Mouse (Mus musculus) frontal cortex, postnatal 10 days (tissue): ENCODE measurements around the gene Armh3.

Experiments
- DNase-seq, 2 experiments: peaks; one replicate each; pipeline ENCODE4 v3.0.0; 2022; ENCODE audit warnings: low spot score in 2 of 2, mixed read lengths in 1 of 2

The Armh3 gene

DNA sequence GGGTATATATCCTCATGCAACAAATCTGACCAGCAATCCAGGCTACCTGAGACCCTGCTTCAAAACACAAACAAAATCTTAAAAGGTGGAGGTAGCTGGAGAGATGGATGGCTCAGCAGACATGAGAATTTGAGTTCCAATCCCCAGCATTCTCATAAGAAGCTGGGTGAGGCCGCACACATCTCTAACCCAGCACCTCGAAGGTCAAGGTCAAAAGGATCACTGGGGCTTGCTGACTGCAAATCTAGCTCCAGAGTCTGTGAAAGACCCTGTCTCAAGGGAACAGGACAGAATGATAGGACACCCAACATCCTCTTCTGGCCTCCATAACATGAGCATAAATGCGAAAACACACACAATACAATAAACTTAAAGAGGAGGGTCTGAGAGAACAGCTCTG, 7.1 kb downstream of the Armh3 start:
- no peak for DNase-seq

DNA sequence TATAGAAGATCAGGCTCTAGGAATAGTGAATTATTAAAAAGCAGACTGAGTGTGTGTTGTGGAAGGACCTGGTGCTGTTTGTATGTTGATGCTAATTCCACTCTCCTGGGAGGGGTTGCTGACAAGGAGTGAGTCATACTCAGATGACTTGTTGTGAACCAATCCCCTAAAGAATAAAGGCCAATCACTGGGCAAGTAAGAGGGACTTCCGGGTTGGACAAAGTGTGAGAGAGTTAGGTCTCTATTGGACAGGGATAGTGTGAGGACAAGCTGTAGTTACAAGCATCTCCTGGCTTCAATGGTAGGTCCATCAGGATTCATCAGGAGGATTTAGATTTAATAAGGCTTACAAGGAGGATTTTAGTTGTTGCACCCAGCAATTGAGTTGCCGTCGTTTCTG, 10.1 kb downstream of the Armh3 start:
- DNase-seq = no peak

DNA sequence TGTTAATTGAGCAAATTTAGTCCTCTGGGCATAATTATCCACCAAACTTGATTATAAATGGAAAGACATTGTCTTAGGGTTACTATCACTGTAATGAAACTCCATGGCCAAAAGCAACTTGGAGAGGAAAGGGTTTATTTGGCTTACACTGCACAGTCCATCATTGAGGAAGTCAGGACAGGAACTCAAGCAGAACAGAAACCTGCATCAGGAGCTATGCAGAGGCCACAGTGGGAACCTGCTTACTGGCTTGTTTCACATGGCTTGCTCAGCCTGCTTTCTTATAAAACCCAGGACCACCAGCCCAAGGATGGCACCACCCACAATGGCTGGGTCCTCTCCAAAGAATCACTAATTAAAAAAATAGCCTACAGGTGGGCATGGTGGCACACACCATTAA, 13.9 kb downstream of the Armh3 start:
- no peak for DNase-seq

DNA sequence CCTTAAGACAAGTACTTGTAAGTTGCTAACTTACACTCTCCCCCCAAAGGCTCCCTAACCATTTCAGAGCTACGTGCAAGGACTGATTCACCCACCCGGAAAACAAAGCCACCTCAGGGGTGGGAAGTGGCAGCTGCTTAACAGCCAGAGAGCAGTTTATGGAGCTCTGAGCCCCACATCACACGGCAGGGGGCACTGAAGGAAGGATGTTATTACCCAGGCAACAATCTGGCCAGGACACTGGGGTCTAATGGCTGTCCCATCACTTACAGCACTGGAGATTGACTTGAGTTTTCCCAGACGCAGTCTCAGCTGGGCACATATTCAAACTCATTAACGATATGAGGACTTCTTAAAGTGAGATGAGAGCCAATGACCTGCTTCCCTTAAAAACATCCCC, 37.5 kb downstream of the Armh3 start:
- no peak for DNase-seq

DNA sequence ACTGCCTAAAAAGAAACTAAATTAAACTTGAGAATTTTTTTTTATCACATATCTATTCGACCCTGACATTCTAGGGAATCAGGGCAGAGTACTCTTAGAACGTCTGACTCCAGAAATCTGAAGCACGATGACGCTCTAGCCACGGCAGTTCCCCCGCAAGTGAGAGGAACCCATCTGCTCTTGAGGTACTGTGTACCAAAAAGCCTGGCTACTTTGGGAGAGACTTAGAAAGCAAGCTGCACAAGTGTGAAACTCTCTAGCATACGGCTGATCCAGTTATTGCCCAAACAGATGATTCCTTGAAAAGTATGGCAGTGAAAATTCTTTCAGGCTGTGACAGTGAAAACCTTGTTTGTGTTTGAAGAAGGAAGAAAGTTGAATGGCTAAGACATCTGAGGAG, 41.6 kb downstream of the Armh3 start:
- DNase-seq = peak; percentile 17 to 53

DNA sequence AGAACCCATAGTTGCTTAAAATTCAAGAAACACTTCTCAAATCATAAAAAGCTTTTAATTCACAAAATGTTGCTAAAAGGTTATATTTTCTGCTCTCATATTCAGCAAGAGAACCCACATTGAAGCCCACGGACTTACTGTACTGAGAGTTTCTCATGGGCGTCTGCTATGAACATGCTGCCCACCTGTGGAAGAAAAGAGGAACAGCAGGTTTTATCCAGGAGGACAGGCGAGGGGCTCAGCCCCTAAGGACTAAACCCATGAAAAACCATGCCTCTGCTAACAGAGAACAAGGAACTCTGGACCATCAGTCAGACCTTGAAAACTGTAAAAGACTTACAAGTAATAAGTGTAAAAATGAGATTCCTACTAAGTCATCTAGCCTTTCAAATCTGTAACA, 45.0 kb downstream of the Armh3 start:
- peak in 1 of 2 experiments; percentile 36 for DNase-seq

DNA sequence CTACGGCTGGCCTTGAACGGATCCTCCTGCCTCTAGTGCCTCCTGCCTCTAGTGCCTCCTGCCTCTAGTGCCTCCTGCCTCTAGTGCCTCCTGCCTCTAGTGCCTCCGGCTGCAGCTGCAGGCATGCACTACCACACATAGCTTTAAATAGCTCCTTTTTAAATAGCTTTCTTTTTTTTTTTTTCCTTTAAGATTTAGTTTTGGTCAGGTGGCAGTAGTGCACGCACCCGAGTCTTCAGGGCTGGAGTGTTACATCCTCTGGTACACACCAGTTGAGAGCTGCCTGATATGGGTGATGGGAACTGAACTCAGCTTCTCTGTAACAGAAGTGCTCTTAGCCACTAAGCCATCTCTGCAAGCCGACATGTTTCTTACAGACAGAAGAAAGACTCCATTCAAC, 49.1 kb downstream of the Armh3 start:
- DNase-seq = no peak

DNA sequence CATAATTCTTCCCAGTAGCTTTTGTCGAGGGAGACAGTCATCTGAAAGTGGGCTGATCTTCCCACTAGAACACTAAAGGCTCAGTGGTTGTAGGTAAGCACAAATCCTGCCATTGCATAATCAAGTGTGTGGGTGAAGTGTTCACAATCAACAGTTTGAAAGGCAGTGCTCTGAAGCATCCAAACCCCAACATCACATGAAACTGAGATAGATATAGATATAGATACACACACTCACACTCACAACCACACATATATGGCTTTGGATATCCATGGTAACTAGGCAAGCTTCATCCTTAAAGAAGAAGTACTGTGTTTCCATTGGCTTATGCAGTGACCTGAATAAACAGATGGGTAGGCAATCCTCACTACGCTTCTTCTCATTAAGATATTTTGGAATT, 50.5 kb downstream of the Armh3 start:
- DNase-seq = peak in 1 of 2 experiments; percentile 15

DNA sequence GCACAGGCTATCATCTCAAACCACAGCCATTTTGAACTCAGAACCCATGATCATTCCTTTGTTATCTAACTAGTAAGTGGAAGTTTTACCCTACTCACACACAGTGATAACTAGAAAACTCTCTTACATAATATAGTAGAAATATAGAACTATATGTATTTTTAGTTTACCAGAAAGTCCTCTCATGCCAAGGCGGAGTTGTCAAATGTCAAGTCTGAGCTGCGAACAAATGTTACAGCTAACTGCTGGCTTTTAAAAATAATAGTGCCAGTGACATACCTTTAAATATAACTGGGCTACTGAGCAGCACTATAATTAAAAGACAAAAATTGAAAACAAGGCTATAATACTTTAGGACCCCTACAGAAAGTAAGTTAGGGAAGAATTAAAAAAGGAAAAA, 51.0 kb downstream of the Armh3 start:
- DNase-seq = no peak

DNA sequence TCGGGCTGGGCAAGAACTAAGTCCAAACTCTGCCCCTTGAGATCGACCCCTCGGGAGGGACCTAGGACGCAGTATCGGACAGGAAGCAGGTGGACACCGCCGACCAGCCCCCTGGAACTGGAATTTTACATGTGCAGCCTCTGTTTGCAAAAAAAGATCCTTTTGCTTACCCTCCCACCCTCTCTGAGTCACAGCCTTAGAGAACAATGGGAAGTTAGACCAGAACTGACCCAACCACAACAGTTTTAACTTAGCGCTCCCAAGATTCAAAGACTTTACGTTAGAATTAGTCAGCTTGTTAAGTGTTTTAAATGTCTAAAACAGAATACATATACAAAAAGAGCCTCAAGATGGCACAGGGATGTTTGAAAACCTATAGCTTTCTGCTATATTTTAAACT, 51.7 kb downstream of the Armh3 start:
- no peak for DNase-seq

DNA sequence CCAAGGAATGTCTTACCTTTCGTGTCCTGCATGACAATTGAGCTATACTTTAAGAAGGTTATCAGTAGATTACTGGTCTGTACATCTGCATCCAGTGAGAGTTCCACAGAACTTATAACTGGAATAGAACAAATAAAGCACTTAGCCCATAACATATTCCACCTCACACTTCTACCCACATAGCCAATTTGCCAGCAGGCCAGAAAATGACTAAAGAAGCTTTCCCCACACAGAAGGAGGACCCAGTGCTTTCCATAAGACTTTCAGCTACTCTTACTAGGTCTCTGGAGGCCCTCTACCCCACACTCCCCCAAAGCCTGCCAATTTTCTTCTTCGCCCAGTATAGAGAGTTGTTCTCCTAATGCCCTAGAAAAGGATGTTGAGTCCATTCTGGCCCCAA, 52.3 kb downstream of the Armh3 start:
- DNase-seq = no peak

DNA sequence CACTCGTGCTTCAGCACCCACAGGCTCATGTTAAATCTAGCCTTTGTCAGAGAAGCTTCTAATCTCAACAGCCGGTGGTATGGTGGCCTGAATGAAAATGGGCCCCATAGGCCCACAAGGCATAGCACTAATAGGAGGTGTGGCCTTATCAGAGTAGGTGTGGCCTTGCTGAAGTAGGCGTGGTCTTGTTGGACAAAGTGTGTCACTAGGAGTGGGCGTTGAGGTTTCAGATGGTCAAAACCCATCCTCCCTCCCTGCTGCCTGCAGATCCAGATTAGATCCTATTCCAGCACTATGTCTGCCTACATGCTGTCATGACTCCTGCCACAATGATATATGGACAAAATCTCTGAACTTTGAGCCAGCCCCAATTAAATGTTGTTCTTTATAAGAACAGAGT, 54.5 kb downstream of the Armh3 start:
- no peak for DNase-seq

DNA sequence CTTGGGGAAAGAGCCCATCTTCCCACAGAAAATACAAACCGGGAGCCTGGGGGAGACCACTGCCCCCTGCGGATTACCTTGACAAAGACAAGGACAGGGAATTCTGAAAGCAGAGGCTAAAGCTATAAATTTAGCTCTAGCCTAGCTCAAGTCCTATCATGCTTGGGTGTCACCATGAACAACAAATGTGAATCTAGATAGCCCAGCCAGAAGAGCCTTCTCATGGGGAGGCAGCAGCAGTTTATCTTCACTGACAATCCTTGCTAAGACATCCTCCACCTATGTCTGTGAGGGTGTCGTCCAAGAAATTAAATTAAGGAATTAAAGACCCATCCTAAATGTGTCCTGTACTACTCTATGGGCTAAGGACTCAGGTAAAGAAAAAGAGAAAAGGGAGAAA, 60.2 kb downstream of the Armh3 start:
- no peak for DNase-seq

DNA sequence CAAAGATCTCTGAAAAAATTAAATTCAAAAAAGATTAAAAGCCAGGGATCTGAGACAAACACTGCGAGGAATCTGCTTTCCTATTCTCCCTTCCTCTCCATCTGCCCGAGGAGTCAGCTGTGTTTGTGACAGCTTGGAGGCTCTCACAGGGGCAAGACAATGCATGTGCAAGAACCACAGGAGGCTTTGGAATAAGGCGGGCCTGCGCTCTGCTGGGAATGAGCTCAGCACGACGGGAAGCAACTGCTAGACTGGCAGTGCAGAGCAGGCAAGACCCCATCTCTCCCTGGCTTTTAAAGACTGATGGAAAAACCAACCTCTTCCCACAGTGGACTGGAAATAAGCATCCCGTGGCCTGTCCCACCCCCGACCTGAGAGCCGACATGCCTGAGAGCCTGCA, 60.8 kb downstream of the Armh3 start:
- DNase-seq = no peak

DNA sequence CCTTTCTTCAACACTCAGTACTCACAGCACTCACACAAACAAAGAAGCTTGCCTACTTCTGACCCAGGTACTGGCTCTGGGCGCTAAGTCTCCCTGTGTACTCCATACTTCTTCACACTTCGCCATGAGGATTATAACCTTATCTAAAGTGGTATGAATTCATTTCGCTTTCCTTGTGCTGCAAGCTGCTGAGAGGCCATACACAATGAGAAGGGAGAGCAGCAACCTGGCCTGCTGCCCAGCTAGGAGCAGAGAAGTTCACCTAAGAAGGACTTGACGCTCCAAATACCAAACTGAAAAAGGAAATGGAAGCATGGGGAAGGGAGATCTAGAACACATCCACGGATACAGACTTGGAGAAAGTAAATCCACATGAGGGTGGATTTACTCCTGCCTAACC, 71.1 kb downstream of the Armh3 start:
- DNase-seq = no peak

DNA sequence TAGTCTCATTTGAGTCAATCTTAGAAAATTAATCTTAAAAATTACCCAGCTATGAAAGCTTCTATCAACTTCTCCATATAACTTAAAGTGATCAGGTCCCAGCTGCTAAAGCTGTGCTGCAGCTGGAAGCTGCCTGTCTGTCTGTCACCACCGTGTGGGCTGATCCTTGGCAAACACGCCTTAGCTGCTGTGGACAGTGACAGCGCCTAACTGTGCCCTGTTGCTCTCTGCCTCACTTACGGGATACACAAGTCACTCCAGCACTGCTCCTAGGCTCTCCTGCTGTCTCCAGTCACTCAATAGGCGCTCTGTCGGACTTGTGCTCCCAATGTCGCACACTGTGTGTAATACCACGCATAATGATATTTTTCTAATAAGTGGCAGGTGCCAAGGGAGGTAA, 71.9 kb downstream of the Armh3 start:
- DNase-seq = no peak

DNA sequence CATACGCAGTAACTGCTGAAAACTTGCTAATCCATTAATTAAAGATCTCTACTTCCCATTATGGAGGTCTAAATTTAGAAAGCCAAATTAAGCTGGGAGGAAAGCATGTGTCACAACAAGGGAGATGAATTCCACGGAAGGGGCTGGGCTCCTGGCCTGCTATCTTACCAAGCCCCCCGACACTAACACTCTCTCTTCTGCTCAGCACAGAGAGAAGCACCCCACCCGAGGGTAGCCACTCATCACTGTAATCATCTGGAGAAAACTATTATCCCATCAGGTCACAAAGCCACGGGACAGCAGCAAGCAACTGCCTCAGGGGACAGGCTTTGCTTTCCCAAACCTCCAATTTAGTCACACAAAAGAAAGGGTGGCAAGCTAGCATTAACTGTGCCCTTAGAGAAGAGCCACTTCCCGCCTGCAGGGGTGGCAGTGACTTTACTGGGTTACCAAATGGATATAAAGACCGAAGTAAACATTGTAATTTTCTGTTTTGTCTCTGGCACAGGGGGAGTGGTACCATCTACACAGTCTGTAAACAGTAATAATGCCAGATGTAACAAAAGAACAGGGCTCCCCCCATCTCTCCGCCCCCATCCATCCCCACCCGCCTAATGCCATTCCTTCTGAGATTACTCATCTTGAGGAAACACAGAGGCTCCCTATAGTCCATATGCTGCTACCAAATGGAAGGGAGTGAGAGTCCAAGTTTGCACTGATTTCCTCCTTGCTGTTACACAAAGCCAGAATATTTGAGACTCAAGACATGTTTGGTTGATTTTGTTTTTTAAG, 77.8 kb downstream of the Armh3 start:
- DNase-seq = peak in 1 of 2 experiments; percentile 21

DNA sequence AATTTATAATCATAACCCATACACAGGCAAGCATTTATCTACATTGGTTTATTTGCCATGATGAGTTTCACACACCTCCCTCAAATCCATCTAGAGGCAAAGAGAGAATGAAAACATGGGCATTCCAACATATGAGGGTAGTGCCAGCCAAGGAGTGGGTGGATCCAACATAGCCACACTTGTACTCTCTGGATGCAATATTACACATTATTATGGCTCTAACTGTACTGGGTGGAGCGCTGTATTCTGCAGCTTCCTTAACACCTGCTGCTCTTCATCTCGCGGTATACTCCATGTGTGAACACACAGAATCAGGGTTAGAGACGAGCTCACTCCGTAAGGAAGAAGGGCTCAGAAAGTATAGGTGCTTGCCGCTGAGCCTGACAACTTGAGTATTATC, 79.9 kb downstream of the Armh3 start:
- DNase-seq = no peak

DNA sequence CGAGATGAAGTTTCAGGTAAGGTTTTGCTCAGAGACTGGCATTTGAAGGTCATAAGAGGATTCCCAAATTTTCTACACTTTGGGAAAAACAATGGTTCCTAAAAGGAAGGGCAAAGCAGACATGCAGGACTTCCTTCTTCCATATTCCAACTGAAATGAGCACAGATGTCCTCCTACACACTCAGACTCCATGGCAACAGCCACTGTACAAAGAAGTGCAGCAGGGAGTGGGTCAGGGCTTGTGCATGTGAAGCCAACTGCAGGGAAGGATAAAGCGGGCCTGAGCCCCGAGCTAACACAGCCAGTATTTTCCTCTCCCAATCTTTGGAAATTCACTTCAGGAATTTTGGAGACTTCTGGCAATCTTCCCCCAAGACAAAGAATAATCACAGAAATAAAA, 80.4 kb downstream of the Armh3 start:
- DNase-seq = peak in 1 of 2 experiments; percentile 53

DNA sequence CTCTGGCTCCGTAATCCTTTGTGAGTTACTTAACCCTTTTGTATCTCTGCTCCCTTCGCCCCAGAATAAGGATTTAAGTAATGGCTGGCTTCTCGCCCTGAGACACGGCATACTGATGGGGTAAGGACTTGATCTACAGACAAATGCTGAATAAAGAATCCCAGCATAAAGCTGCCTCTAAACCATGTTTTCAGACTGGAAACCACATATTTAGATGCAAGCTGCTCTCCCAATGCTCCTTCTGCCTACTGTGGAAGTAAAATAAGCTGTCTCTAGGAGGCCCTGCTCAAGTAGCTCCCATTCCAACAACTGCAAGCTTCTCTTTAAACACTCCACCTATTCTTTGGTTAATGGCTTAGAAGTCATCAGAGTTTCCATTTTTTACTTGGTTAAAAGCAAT, 81.8 kb downstream of the Armh3 start:
- DNase-seq = no peak

DNA sequence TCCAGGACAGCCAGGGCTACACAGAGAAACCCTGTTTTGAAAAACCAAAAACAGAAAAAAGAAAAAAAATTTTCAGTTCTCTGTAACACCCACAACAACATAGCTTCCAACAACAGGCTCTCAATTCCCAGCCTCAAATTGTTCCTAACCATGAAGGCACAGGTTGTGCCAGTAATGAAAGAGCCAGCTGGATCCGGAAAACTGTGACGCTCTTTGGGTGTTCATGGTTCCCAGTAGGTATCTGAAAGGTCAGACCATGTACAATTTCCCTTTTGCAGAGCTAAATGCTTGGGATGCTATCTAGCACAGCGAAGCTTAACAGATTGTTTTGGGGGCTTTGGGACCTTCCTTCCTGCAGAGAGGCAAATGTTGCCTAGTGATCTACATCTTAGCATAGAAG, 82.3 kb downstream of the Armh3 start:
- DNase-seq = no peak

DNA sequence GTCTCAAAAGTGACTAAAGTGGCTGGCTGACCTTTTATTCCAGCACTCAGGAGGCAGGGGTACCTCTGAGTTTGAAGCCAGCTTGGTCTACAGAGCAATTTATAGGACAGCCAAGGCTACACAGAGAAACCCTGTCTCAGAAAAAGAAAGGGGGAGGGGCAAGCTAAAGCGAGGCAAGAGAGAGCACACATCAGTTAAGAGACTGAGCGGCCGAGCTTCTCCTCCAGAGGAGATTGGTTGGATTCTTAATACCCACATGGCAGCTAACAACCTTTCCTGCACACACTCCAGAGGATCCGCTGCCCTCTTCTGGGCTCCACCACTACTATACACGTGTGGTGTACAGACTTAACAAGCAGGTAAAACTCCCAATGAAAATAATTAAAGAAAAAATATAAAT, 85.3 kb downstream of the Armh3 start:
- no peak for DNase-seq

DNA sequence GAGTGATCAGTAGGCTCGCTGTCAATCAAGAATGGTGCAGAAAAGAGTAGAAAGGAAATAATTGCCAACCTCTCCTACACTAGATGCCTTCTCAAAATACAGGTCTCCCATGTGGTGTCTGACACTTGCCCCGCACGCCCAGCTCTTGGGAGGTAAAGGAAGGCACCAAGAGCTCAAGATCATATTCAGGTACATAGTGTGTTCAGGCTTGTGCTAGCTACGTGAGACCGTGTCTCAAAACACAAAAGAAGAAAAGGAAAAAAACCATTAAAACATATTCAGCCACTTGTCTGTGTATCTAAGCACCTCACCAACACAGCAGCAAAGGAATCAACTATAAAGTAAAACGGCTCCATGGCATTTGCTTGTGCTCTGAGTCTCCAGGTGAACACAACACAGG, 85.9 kb downstream of the Armh3 start:
- no peak for DNase-seq
